Mouse (Mus musculus): Measurements from ENCODE around the gene Arl6. TPM values are rescaled to one million over a fixed set of nuclear protein-coding genes. Genes with fewer than 3 reads are reported as not detected.

Arl6 gene
- polyA plus RNA-seq, 1 experiment from 2014 or later, result 3.2 TPM

- Histone ChIP-seq H3K4me3 (replicated peaks) (no peak overlapping the region), H3K4me2 (no peak overlapping the region), H3K27ac (replicated peaks) (no peak overlapping the region), H3K27me3 (no peaks in the 10 kb centered on the region), H3K9ac (no peak overlapping the region), H3K9me3 (replicated peaks) (no peaks in the 10 kb centered on the region), H3K4me1 (replicated peaks) (no peaks in the 10 kb centered on the region), H3K36me3 (replicated peaks) (no peaks in the 10 kb centered on the region)
- no peak for ATAC-seq (ENCODE audit: insufficient read depth)
- WGBS (ENCODE audit: insufficient replicate concordance), result 51% methylated on average over 8 of the region's 8 CpGs
Measured at GRCm38 (mm10) chr16:59586911-59587310, 52.3 kb downstream of the Arl6 start.

GRCm38 (mm10) chr16:59586276-59586675 lies 52.9 kb downstream of the Arl6 start:
- 30% methylated on average over 6 of the region's 6 CpGs for WGBS (ENCODE audit: insufficient replicate concordance)
- Histone ChIP-seq H3K4me1 (replicated peaks) (no peaks in the 10 kb centered on the region), H3K4me2 (no peak overlapping the region), H3K27ac (replicated peaks) (no peak overlapping the region), H3K36me3 (replicated peaks) (no peaks in the 10 kb centered on the region), H3K27me3 (no peaks in the 10 kb centered on the region), H3K4me3 (replicated peaks) (no peak overlapping the region), H3K9me3 (replicated peaks) (no peaks in the 10 kb centered on the region), H3K9ac (no peak overlapping the region)
- ATAC-seq (ENCODE audit: insufficient read depth), result no peak

GRCm38 (mm10) chr16:59585706-59586244 lies 53.4 kb downstream of the Arl6 start:
- no peak overlapping the region for H3K9ac ChIP-seq
- H3K27ac ChIP-seq (replicated peaks), result no peak overlapping the region
- 71% methylated on average over 4 of the region's 4 CpGs for WGBS (ENCODE audit: insufficient replicate concordance)
- no peaks in the 10 kb centered on the region for H3K9me3 ChIP-seq (replicated peaks)
- ATAC-seq (ENCODE audit: insufficient read depth), result no peak
- no peak overlapping the region for H3K4me3 ChIP-seq (replicated peaks)
- no peaks in the 10 kb centered on the region for H3K36me3 ChIP-seq (replicated peaks)
- H3K27me3 ChIP-seq, result no peaks in the 10 kb centered on the region
- H3K4me2 ChIP-seq, result no peak overlapping the region
- H3K4me1 ChIP-seq (replicated peaks), result no peaks in the 10 kb centered on the region

- no peak overlapping the region for H3K9ac ChIP-seq
- no peaks in the 10 kb centered on the region for H3K9me3 ChIP-seq (replicated peaks)
- H3K27me3 ChIP-seq, result no peaks in the 10 kb centered on the region
- no peak overlapping the region for H3K4me2 ChIP-seq
- no peak overlapping the region for H3K4me3 ChIP-seq (replicated peaks)
- no peaks in the 10 kb centered on the region for H3K4me1 ChIP-seq (replicated peaks)
- H3K36me3 ChIP-seq (replicated peaks), result no peaks in the 10 kb centered on the region
- 55% methylated on average over 5 of the region's 5 CpGs for WGBS (ENCODE audit: insufficient replicate concordance)
- H3K27ac ChIP-seq (replicated peaks), result no peak overlapping the region
- ATAC-seq (ENCODE audit: insufficient read depth), result no peak
Measured at GRCm38 (mm10) chr16:59583515-59583914, 55.7 kb downstream of the Arl6 start.

GRCm38 (mm10) chr16:59579237-59579636 lies 60.0 kb downstream of the Arl6 start:
- Histone ChIP-seq H3K9me3 (replicated peaks) (no peaks in the 10 kb centered on the region), H3K4me2 (no peak overlapping the region), H3K36me3 (replicated peaks) (no peaks in the 10 kb centered on the region), H3K9ac (no peak overlapping the region), H3K4me1 (replicated peaks) (no peaks in the 10 kb centered on the region), H3K4me3 (replicated peaks) (no peak overlapping the region), H3K27ac (replicated peaks) (no peak overlapping the region), H3K27me3 (no peaks in the 10 kb centered on the region)
- WGBS (ENCODE audit: insufficient replicate concordance), result 58% methylated on average over 8 of the region's 8 CpGs
- ATAC-seq (ENCODE audit: insufficient read depth), result no peak

- Histone ChIP-seq H3K4me3 (replicated peaks) (no peak overlapping the region), H3K27ac (replicated peaks) (no peak overlapping the region), H3K27me3 (no peaks in the 10 kb centered on the region), H3K9me3 (replicated peaks) (no peaks in the 10 kb centered on the region), H3K4me2 (no peak overlapping the region), H3K36me3 (replicated peaks) (no peaks in the 10 kb centered on the region), H3K4me1 (replicated peaks) (no peaks in the 10 kb centered on the region), H3K9ac (no peak overlapping the region)
- 75% methylated on average over 11 of the region's 11 CpGs for WGBS (ENCODE audit: insufficient replicate concordance)
- ATAC-seq (ENCODE audit: insufficient read depth), result no peak
Measured at GRCm38 (mm10) chr16:59573961-59574360, 65.2 kb downstream of the Arl6 start.

- Histone ChIP-seq H3K9ac (no peak overlapping the region), H3K4me2 (no peak overlapping the region), H3K27me3 (no peaks in the 10 kb centered on the region), H3K36me3 (replicated peaks) (no peaks in the 10 kb centered on the region), H3K4me1 (replicated peaks) (no peaks in the 10 kb centered on the region), H3K27ac (replicated peaks) (no peak overlapping the region), H3K4me3 (replicated peaks) (no peak overlapping the region), H3K9me3 (replicated peaks) (no peaks in the 10 kb centered on the region)
- 55% methylated on average over 3 of the region's 3 CpGs for WGBS (ENCODE audit: insufficient replicate concordance)
- no peak for ATAC-seq (ENCODE audit: insufficient read depth)
Measured at GRCm38 (mm10) chr16:59572685-59573084, 66.5 kb downstream of the Arl6 start.

- Histone ChIP-seq H3K4me1 (replicated peaks) (no peaks in the 10 kb centered on the region), H3K36me3 (replicated peaks) (no peaks in the 10 kb centered on the region), H3K27ac (replicated peaks) (no peak overlapping the region), H3K9ac (no peak overlapping the region), H3K4me2 (no peak overlapping the region), H3K9me3 (replicated peaks) (no peaks in the 10 kb centered on the region), H3K4me3 (replicated peaks) (no peak overlapping the region), H3K27me3 (no peaks in the 10 kb centered on the region)
- ATAC-seq (ENCODE audit: insufficient read depth), result no peak
- 71% methylated on average over 8 of the region's 8 CpGs for WGBS (ENCODE audit: insufficient replicate concordance)
Measured at GRCm38 (mm10) chr16:59570807-59571206, 68.4 kb downstream of the Arl6 start.

- no peaks in the 10 kb centered on the region for H3K9me3 ChIP-seq (replicated peaks)
- ATAC-seq (ENCODE audit: insufficient read depth), result no peak
- WGBS (ENCODE audit: insufficient replicate concordance), result 55% methylated on average over 8 of the region's 8 CpGs
- no peaks in the 10 kb centered on the region for H3K36me3 ChIP-seq (replicated peaks)
- H3K4me1 ChIP-seq (replicated peaks), result no peaks in the 10 kb centered on the region
- no peak overlapping the region for H3K9ac ChIP-seq
- H3K27ac ChIP-seq (replicated peaks), result no peak overlapping the region
- H3K4me2 ChIP-seq, result no peak overlapping the region
- no peaks in the 10 kb centered on the region for H3K27me3 ChIP-seq
- no peak overlapping the region for H3K4me3 ChIP-seq (replicated peaks)
Measured at GRCm38 (mm10) chr16:59569837-59570236, 69.4 kb downstream of the Arl6 start.

GRCm38 (mm10) chr16:59567721-59568381 lies 71.3 kb downstream of the Arl6 start:
- no peak for ATAC-seq (ENCODE audit: insufficient read depth)
- WGBS (ENCODE audit: insufficient replicate concordance), result 47% methylated on average over 10 of the region's 10 CpGs
- Histone ChIP-seq H3K27ac (replicated peaks) (no peak overlapping the region), H3K4me2 (no peak overlapping the region), H3K9me3 (replicated peaks) (no peaks in the 10 kb centered on the region), H3K4me1 (replicated peaks) (no peaks in the 10 kb centered on the region), H3K27me3 (no peaks in the 10 kb centered on the region), H3K36me3 (replicated peaks) (no peaks in the 10 kb centered on the region), H3K4me3 (replicated peaks) (no peak overlapping the region), H3K9ac (no peak overlapping the region)

- no peak for ATAC-seq (ENCODE audit: insufficient read depth)
- Histone ChIP-seq H3K27me3 (no peaks in the 10 kb centered on the region), H3K4me2 (no peak overlapping the region), H3K36me3 (replicated peaks) (no peaks in the 10 kb centered on the region), H3K27ac (replicated peaks) (no peak overlapping the region), H3K9me3 (replicated peaks) (no peaks in the 10 kb centered on the region), H3K9ac (no peak overlapping the region), H3K4me3 (replicated peaks) (no peak overlapping the region), H3K4me1 (replicated peaks) (no peaks in the 10 kb centered on the region)
- 71% methylated on average over 4 of the region's 4 CpGs for WGBS (ENCODE audit: insufficient replicate concordance)
Measured at GRCm38 (mm10) chr16:59566437-59566836, 72.8 kb downstream of the Arl6 start.

GRCm38 (mm10) chr16:59565631-59566030 lies 73.6 kb downstream of the Arl6 start:
- H3K36me3 ChIP-seq (replicated peaks), result no peaks in the 10 kb centered on the region
- WGBS (ENCODE audit: insufficient replicate concordance), result 71% methylated on average over 2 of the region's 2 CpGs
- H3K9ac ChIP-seq, result no peak overlapping the region
- H3K27ac ChIP-seq (replicated peaks), result no peak overlapping the region
- H3K27me3 ChIP-seq, result no peaks in the 10 kb centered on the region
- H3K4me2 ChIP-seq, result no peak overlapping the region
- ATAC-seq (ENCODE audit: insufficient read depth), result no peak
- no peaks in the 10 kb centered on the region for H3K9me3 ChIP-seq (replicated peaks)
- H3K4me1 ChIP-seq (replicated peaks), result no peaks in the 10 kb centered on the region
- no peak overlapping the region for H3K4me3 ChIP-seq (replicated peaks)

Measured in liver, embryonic 15.5 days (tissue).